Mouse (Mus musculus): ENCODE results near the gene Nrde2.

- TF ChIP-seq CTCF (IDR thresholded peaks at IDR 0.05; ENCODE audit: low read depth, low read length) (peak; percentile 24; the same call in 1 of the 2 replicates), POLR2A (IDR thresholded peaks at IDR 0.05; ENCODE audit: borderline replicate concordance, low read depth, low read length) (no peak)
Observed at GRCm38 (mm10) chr12:100106275-100106895, 53.1 kb downstream of the Nrde2 start.

Measured in bone marrow macrophage, adult 2 months (primary cell).